Mouse (Mus musculus) cerebellum, adult 2 months (tissue): ENCODE data around the gene Hoxb3. TPM values are rescaled to one million over a fixed set of nuclear protein-coding genes. Genes with fewer than 3 reads are reported as not detected.

ENCODE experiments used
- DNase-seq, 2 experiments: peaks; one replicate each; pipeline ENCODE4 v3.0.0; 2021
- H3K27ac ChIP-seq: fragments of 200-500 bp; 2 replicates; pipeline ENCODE4 v1.5.1; 2012; ENCODE audit warnings: low read length, control low read depth, inconsistent platforms; ENCODE audit not compliant: insufficient read depth
- H3K27me3 ChIP-seq: fragments of 200-500 bp; 2 replicates; pipeline ENCODE4 v1.6.1; 2012; ENCODE audit warnings: inconsistent platforms, mild to moderate bottlenecking, low read length, moderate library complexity; ENCODE audit not compliant: control insufficient read depth, insufficient read depth
- H3K4me1 ChIP-seq: fragments of 200-500 bp; 2 replicates; pipeline ENCODE4 v1.6.1; 2011; ENCODE audit warnings: low read length; ENCODE audit not compliant: control insufficient read depth, insufficient read depth
- H3K4me3 ChIP-seq: fragments of 200-500 bp; replicated peaks from 2 replicates; pipeline ENCODE3; 2011; ENCODE audit warnings: mild to moderate bottlenecking, low read depth, low read length, control low read depth; ENCODE audit not compliant: insufficient read depth
- CTCF ChIP-seq: fragments of 200-500 bp; IDR thresholded peaks from 2 replicates; pipeline ENCODE4 v1.5.1; 2011; ENCODE audit warnings: low read depth, mild to moderate bottlenecking, control low read depth, low read length, moderate library complexity, borderline replicate concordance; ENCODE audit not compliant: insufficient read depth
- POLR2A ChIP-seq: fragments of 200-500 bp; IDR thresholded peaks from 2 replicates; pipeline ENCODE4 v1.6.1; 2011; ENCODE audit warnings: low read length, control low read depth, borderline replicate concordance; ENCODE audit not compliant: insufficient read depth
- WGBS: fragments of 180-500 bp; shearing (Covaris S2); methylation state at CpG from one replicate; pipeline ENCODE4 v1.1.7; 2018; 5-methylcytosine and 5-hydroxymethylcytosine counted together
- polyA plus RNA-seq: library from polyadenylated mRNA; depleted of rRNA; stranded (reverse); fragments of >200 nt; gene quantifications from 2 replicates; pipeline ENCODE4 v1.2.3, GENCODE M21; 2012

Gene Hoxb3
- polyA plus RNA-seq, 1 experiment: 5.5 TPM

- Histone ChIP-seq H3K4me1 (no peaks in the 10 kb centered on the region), H3K27me3 (peaks cover 10% of the 10 kb centered on the region; the same call in 1 of the 2 replicates), H3K4me3 (no peak overlapping the region), H3K27ac (no peak overlapping the region)
- 3% methylated on average over 45 of the region's 45 CpGs for whole genome bisulfite sequencing
- no peak for DNase-seq
- TF ChIP-seq POLR2A (no peak), CTCF (no peak)
Measured at GRCm38 (mm10) chr11:96345893-96346806, 23.0 kb downstream of the Hoxb3 start.

- H3K4me1 ChIP-seq: no peaks in the 10 kb centered on the region
- 10% methylated on average over 5 of the region's 5 CpGs for WGBS
Measured at GRCm38 (mm10) chr11:96346916-96347520, 23.9 kb downstream of the Hoxb3 start.

DNA sequence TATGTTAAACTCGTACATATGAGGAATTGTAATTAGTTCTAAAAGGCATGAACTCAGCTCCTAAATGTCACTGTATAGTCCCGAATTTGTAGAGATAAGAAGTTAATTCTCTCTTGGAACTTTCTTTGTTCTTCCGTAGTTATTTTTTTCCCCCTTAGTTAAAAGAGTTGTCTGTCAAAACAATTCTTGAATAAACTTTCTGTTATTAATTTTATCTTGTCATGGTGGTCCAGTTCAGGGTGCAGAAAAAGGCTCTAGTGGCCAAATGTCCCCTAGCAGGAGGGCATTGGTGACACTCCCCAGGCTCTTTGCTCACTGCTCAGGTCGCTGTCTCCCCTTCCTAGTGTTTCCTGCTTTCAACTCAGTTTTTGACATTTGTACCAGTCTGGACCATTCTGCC is 24.6 kb downstream of the Hoxb3 start:
- Histone ChIP-seq H3K4me3 (no peak overlapping the region), H3K27me3 (peaks cover 13% of the 10 kb centered on the region; the same call in 1 of the 2 replicates), H3K27ac (no peak overlapping the region), H3K4me1 (no peaks in the 10 kb centered on the region)
- TF ChIP-seq POLR2A (no peak), CTCF (no peak)
- WGBS: 11% methylated on average over 4 of the region's 4 CpGs
- DNase-seq: no peak

More at GRCm38 (mm10) chr11:96346916-96347520, 23.9 kb downstream of the Hoxb3 start:
- H3K4me3 ChIP-seq: no peak overlapping the region
- H3K27ac ChIP-seq: no peak overlapping the region
- no peak for TF ChIP-seq CTCF
- H3K27me3 ChIP-seq: peaks cover 9% of the 10 kb centered on the region; the same call in 1 of the 2 replicates
- DNase-seq: no peak

- H3K27me3 ChIP-seq: peaks cover 17% of the 10 kb centered on the region
- no peak for DNase-seq
- TF ChIP-seq POLR2A (no peak), CTCF (no peak)
- 5% methylated on average over 21 of the region's 21 CpGs for WGBS
- H3K4me3 ChIP-seq: no peak overlapping the region
- H3K27ac ChIP-seq: no peak overlapping the region
- no peaks in the 10 kb centered on the region for H3K4me1 ChIP-seq
Measured at GRCm38 (mm10) chr11:96348141-96348928, 25.2 kb downstream of the Hoxb3 start.

DNA sequence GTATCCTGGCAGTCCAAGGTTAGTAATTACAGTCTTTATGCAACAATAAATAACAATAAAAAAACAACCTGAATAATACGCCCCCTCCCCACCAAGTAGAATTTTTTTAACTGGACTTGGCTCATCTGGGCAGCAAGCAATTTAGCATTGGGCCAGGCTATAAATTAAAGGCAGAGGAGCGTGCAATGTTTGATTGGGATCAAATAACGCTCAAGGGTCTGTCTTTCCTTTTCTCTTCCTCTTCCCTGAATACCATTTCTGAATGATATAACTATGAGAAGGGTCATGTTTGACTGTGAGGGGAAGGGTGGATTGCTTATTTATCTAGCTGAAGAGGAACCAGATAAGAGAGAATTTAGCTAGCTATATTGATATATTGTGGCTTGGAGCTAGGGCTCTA is 25.9 kb downstream of the Hoxb3 start:
- Histone ChIP-seq H3K4me1 (no peaks in the 10 kb centered on the region), H3K4me3 (no peak overlapping the region), H3K27ac (no peak overlapping the region), H3K27me3 (peaks cover 19% of the 10 kb centered on the region)
- WGBS: 17% methylated on average over 3 of the region's 3 CpGs
- TF ChIP-seq POLR2A (no peak), CTCF (no peak)
- no peak for DNase-seq

DNA sequence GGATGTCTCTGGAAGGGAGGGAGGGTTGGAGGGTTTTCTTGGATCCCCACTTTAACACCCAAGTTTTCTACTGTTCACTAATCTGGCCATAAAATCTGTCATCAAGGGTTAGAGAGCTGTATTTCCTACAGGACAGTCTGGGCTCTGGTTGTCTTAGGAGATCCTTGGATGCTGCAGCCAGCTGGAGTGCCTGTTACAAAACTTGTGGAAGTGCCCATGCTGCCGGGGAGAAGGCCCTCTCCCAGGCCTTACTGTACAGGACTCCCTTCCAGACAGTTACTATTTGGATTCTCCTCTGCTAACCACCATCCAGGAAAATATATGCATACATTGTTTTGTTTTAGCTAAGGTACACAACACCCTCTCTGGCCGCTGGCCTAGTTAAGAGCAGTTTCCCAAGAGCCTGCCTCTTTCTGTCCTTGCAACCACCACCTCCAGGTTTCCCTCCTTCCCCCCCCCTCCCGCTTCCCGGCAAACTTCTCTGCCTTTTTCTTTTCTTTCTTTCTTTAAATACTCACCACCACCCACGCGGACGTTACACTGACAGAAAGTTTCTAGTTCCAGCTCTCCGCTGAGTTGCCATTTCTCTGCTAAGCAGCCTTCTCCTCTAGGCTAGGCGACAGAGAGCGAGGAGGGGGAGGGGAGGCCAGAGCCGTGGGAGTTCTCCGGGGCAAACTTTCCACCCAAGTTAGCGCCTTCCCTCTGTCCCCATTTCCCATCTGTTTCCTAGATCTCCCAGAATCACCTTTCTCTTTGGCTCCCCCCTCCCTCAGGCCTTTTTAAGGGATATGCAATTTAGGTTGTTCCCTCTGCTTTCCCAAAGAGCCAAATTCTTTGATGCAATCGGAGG is 26.6 kb downstream of the Hoxb3 start:
- WGBS: 7% methylated on average over 14 of the region's 14 CpGs
- Histone ChIP-seq H3K4me1 (no peaks in the 10 kb centered on the region), H3K27me3 (peaks cover 20% of the 10 kb centered on the region), H3K4me3 (no peak overlapping the region), H3K27ac (no peak overlapping the region)
- TF ChIP-seq POLR2A: no peak
- no peak for TF ChIP-seq CTCF
- DNase-seq: no peak

- Histone ChIP-seq H3K27me3 (peaks cover 22% of the 10 kb centered on the region), H3K4me1 (no peaks in the 10 kb centered on the region), H3K27ac (no peak within 1 kb of the TSS), H3K4me3 (no peak within 1 kb of the TSS)
- DNase-seq: no peak
- WGBS: 27% methylated on average over 2 of the region's 2 CpGs
- TF ChIP-seq CTCF (no peak), POLR2A (no peak)
Measured at GRCm38 (mm10) chr11:96350341-96350624, 27.2 kb downstream of the Hoxb3 start, which contains the start of gene Hoxb2. Gene Hoxb2 (plus strand): TSS chr11:96350525.

DNA sequence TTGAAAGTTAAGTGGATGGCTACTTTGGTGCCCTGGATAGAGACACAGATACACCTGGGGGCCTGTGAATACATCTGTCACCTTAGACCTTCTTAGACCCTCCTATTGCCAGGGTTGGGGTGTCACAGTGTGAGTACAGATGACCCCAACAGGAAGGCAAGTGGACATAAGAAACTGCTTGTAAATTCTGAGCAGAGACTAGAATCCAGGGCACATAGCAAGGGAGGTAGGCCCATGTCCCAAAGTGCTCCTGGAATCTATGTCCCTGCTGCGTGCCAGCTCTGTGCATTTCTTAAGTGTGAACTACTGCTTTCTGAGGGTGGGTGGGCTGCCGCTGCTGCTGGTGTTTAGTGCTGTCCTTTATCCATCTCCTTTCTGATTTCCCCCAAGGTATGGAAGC is 27.7 kb downstream of the Hoxb3 start:
- no peak overlapping the region for H3K27ac ChIP-seq

More for the DNA sequence above, 27.7 kb downstream of the Hoxb3 start:
- DNase-seq: no peak
- no peaks in the 10 kb centered on the region for H3K4me1 ChIP-seq
- H3K4me3 ChIP-seq: no peak overlapping the region
- no peak for TF ChIP-seq CTCF
- TF ChIP-seq POLR2A: no peak
- H3K27me3 ChIP-seq: peaks cover 17% of the 10 kb centered on the region
- 32% methylated on average over 2 of the region's 2 CpGs for WGBS
